Mouse (Mus musculus) layer of hippocampus, postnatal 36 days (tissue): ENCODE results near the gene Eif1b. TPM values are rescaled to one million over a fixed set of nuclear protein-coding genes. Genes with fewer than 3 reads are reported as not detected.

ENCODE experiments used
- DNase-seq, 2 experiments: peaks; one replicate each; pipeline ENCODE4 v3.0.0; 2022
- total RNA-seq, 2 experiments: library from RNA; stranded (reverse); gene quantifications; 2 replicates each; pipeline ENCODE4 v1.2.3; 2021

Eif1b gene
- 100 to 1,000 TPM; 194 to 201 TPM for total RNA-seq

- no peak for DNase-seq
Measured at GRCm38 (mm10) chr9:120492010-120492399, at the start of gene Eif1b. TSS of gene Eif1b (plus strand) at chr9:120492232.

GRCm38 (mm10) chr9:120444642-120445041 lies 47.4 kb upstream of the Eif1b start:
- DNase-seq = peak; percentile 48 to 56

- no peak for DNase-seq
Measured at GRCm38 (mm10) chr9:120449696-120450329, 42.2 kb upstream of the Eif1b start.

GRCm38 (mm10) chr9:120455768-120456655 lies 36.0 kb upstream of the Eif1b start:
- no peak for DNase-seq

- no peak for DNase-seq
Measured at GRCm38 (mm10) chr9:120470431-120470830, 21.6 kb upstream of the Eif1b start.

- no peak for DNase-seq
Measured at GRCm38 (mm10) chr9:120481644-120482043, 10.4 kb upstream of the Eif1b start.

- no peak for DNase-seq
Measured at GRCm38 (mm10) chr9:120482382-120482781, 9.7 kb upstream of the Eif1b start.

GRCm38 (mm10) chr9:120483101-120483500 lies 8.9 kb upstream of the Eif1b start:
- no peak for DNase-seq

GRCm38 (mm10) chr9:120487076-120487475 lies 5.0 kb upstream of the Eif1b start:
- DNase-seq = no peak

- no peak for DNase-seq
Measured at GRCm38 (mm10) chr9:120491509-120491908, 523 bp upstream of the Eif1b start.

- DNase-seq = peak; percentile 80 to 81
Measured at GRCm38 (mm10) chr9:120492400-120493351, 644 bp downstream of the Eif1b start.

- DNase-seq = no peak
Measured at GRCm38 (mm10) chr9:120493781-120494180, 1.7 kb downstream of the Eif1b start.

GRCm38 (mm10) chr9:120496691-120497090 lies 4.7 kb downstream of the Eif1b start:
- DNase-seq = peak in 1 of 2 experiments; percentile 55

- DNase-seq = no peak
Measured at GRCm38 (mm10) chr9:120497983-120498382, 6.0 kb downstream of the Eif1b start.

GRCm38 (mm10) chr9:120501191-120501902 lies 9.3 kb downstream of the Eif1b start:
- DNase-seq = no peak

- DNase-seq = peak in 1 of 2 experiments; percentile 74
Measured at GRCm38 (mm10) chr9:120502013-120502412, 10.0 kb downstream of the Eif1b start.

- DNase-seq = no peak
Measured at GRCm38 (mm10) chr9:120504423-120504822, 12.4 kb downstream of the Eif1b start.

- DNase-seq = no peak
Measured at GRCm38 (mm10) chr9:120511781-120512180, 19.7 kb downstream of the Eif1b start.

- DNase-seq = no peak
Measured at GRCm38 (mm10) chr9:120516720-120517119, 24.7 kb downstream of the Eif1b start.

- DNase-seq = no peak
Measured at GRCm38 (mm10) chr9:120518946-120519345, 26.9 kb downstream of the Eif1b start.

- DNase-seq = no peak
Measured at GRCm38 (mm10) chr9:120519469-120520125, 27.6 kb downstream of the Eif1b start.
